Mouse (Mus musculus): ENCODE results near the gene Vamp8.

Vamp8 gene

GRCm38 (mm10) chr6:72389941-72390771 lies at the start of gene Vamp8:
Gene Vamp8 (minus strand): TSS chr6:72390703.
- DNase-seq (ENCODE audit: low read depth): peak; percentile 68

GRCm38 (mm10) chr6:72439355-72440185 lies 49.1 kb upstream of the Vamp8 start, which contains the start of gene Mat2a:
Gene Mat2a (minus strand): TSS chr6:72439558.
- DNase-seq (ENCODE audit: low read depth): peak; percentile 88

GRCm38 (mm10) chr6:72438862-72439354 lies 48.4 kb upstream of the Vamp8 start:
- DNase-seq (ENCODE audit: low read depth): peak; percentile 42

GRCm38 (mm10) chr6:72438226-72438625 lies 47.7 kb upstream of the Vamp8 start:
- no peak for DNase-seq (ENCODE audit: low read depth)

- no peak for DNase-seq (ENCODE audit: low read depth)
Measured at GRCm38 (mm10) chr6:72432153-72432552, 41.6 kb upstream of the Vamp8 start.

GRCm38 (mm10) chr6:72430989-72431921 lies 40.8 kb upstream of the Vamp8 start:
- no peak for DNase-seq (ENCODE audit: low read depth)

GRCm38 (mm10) chr6:72429061-72429842 lies 38.7 kb upstream of the Vamp8 start:
- no peak for DNase-seq (ENCODE audit: low read depth)

- DNase-seq (ENCODE audit: low read depth): peak; percentile 55
Measured at GRCm38 (mm10) chr6:72428036-72428435, 37.5 kb upstream of the Vamp8 start.

GRCm38 (mm10) chr6:72425646-72426045 lies 35.1 kb upstream of the Vamp8 start:
- DNase-seq (ENCODE audit: low read depth): no peak

GRCm38 (mm10) chr6:72420901-72421300 lies 30.4 kb upstream of the Vamp8 start:
- DNase-seq (ENCODE audit: low read depth): no peak

- DNase-seq (ENCODE audit: low read depth): no peak
Measured at GRCm38 (mm10) chr6:72419806-72420205, 29.3 kb upstream of the Vamp8 start.

GRCm38 (mm10) chr6:72418279-72418678 lies 27.8 kb upstream of the Vamp8 start:
- DNase-seq (ENCODE audit: low read depth): no peak

GRCm38 (mm10) chr6:72415964-72416772 lies 25.7 kb upstream of the Vamp8 start:
- no peak for DNase-seq (ENCODE audit: low read depth)

GRCm38 (mm10) chr6:72415181-72415580 lies 24.7 kb upstream of the Vamp8 start:
- DNase-seq (ENCODE audit: low read depth): no peak

- peak; percentile 82 for DNase-seq (ENCODE audit: low read depth)
Measured at GRCm38 (mm10) chr6:72414076-72414756, 23.7 kb upstream of the Vamp8 start, which contains the start of gene Ggcx. Gene Ggcx (plus strand): TSS chr6:72414308.

GRCm38 (mm10) chr6:72410518-72410917 lies 20.0 kb upstream of the Vamp8 start:
- no peak for DNase-seq (ENCODE audit: low read depth)

GRCm38 (mm10) chr6:72410003-72410402 lies 19.5 kb upstream of the Vamp8 start:
- DNase-seq (ENCODE audit: low read depth): no peak

- DNase-seq (ENCODE audit: low read depth): no peak
Measured at GRCm38 (mm10) chr6:72409567-72409966, 19.1 kb upstream of the Vamp8 start.

GRCm38 (mm10) chr6:72407119-72407518 lies 16.6 kb upstream of the Vamp8 start:
- DNase-seq (ENCODE audit: low read depth): peak; percentile 83

Data from fibroblast of lung, adult 2 months (primary cell).